Comparison of ENCODE assay signal across 28 mouse cellular contexts in the genomic region with DNA sequence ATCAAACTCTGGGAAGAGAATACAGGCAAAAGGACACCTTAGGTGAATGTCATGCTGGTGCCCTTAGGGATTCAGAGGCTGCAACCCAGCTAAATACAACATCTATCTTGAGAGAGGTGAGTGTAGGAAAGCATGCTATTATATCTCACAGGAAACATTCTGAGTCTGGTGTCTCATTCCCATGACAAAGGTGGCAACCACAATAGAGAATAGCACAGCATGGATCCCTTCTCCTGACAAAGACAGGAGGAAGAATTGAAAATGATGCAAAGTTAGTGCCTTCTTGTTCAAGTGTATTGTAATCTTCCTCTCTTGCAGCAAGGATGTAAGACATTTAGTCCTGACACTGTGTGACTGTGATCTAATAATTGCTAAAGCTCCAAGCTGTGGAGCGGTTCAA.
"Had no signal": no experiment of that assay in that cellular context is flagged by ENCODE, and none has a peak within 500 bp of the region (broad histone marks: within the 10 kb centered on the region; RNA-seq: fewer than 3 reads in every experiment).

No protein-coding gene starts in this region.

- ATAC-seq: hindbrain, embryonic 16.5 days; inflammation-experienced regulatory T-cells, adult 6 months; intestine, embryonic 15.5 days; intestine, postnatal 0 days; liver, embryonic 12.5 days had no signal

- H3K36me3 ChIP-seq: heart, embryonic 10.5 days; heart, embryonic 13.5 days; heart, embryonic 15.5 days; hindbrain, embryonic 12.5 days; intestine, embryonic 15.5 days; kidney, embryonic 15.5 days; limb, embryonic 13.5 days; limb, embryonic 15.5 days; liver, embryonic 12.5 days had no signal

- H3K4me3 ChIP-seq: gastrocnemius, adult 2 months; heart, embryonic 10.5 days; heart, embryonic 13.5 days; heart, embryonic 15.5 days; hindbrain, embryonic 12.5 days; intestine, embryonic 15.5 days; kidney, embryonic 15.5 days; limb, embryonic 13.5 days; limb, embryonic 15.5 days; liver, embryonic 12.5 days had no signal

- H3K4me2 ChIP-seq: heart, embryonic 13.5 days; heart, embryonic 15.5 days; hindbrain, embryonic 12.5 days; hindbrain, embryonic 14.5 days; intestine, embryonic 15.5 days; kidney, embryonic 15.5 days; limb, embryonic 13.5 days; limb, embryonic 15.5 days; liver, embryonic 12.5 days had no signal

- H3K9ac ChIP-seq: heart, embryonic 13.5 days; heart, embryonic 15.5 days; hindbrain, embryonic 12.5 days; hindbrain, embryonic 14.5 days; intestine, embryonic 15.5 days; kidney, embryonic 15.5 days; limb, embryonic 13.5 days; limb, embryonic 15.5 days; liver, embryonic 12.5 days; liver, embryonic 14.5 days had no signal

- H3K27me3 ChIP-seq: heart, embryonic 13.5 days; heart, embryonic 15.5 days; hindbrain, embryonic 12.5 days; intestine, embryonic 15.5 days; kidney, embryonic 15.5 days; limb, embryonic 13.5 days; limb, embryonic 15.5 days; liver, embryonic 12.5 days had no signal

- H3K4me1 ChIP-seq: heart, embryonic 10.5 days; heart, embryonic 13.5 days; heart, embryonic 15.5 days; hindbrain, embryonic 12.5 days; intestine, embryonic 15.5 days; kidney, embryonic 15.5 days; limb, embryonic 13.5 days; limb, embryonic 15.5 days; liver, embryonic 12.5 days had no signal

- DNase-seq: gastrocnemius, adult 2 months; gastrocnemius, postnatal 10 days; gastrocnemius, postnatal 25 days; heart, adult 18-20 months; heart, postnatal 14 days; heart, postnatal 36 days; kidney, adult 18-20 months; kidney, adult 9 months; kidney, postnatal 14 days; kidney, postnatal 36 days; layer of hippocampus, adult 9-11 months; layer of hippocampus, postnatal 36 days; left cerebral cortex, postnatal 4 days had no signal

- H3K27ac ChIP-seq: gastrocnemius, adult 2 months; heart, embryonic 10.5 days; heart, embryonic 13.5 days; heart, embryonic 15.5 days; hindbrain, embryonic 12.5 days; hindbrain, embryonic 14.5 days; intestine, embryonic 15.5 days; kidney, embryonic 15.5 days; kidney, postnatal 0 days; limb, embryonic 13.5 days; limb, embryonic 15.5 days; liver, embryonic 12.5 days; liver, embryonic 14.5 days had no signal

- H3K9me3 ChIP-seq: heart, embryonic 10.5 days; heart, embryonic 13.5 days; heart, embryonic 15.5 days; hindbrain, embryonic 12.5 days; intestine, embryonic 15.5 days; kidney, embryonic 15.5 days; limb, embryonic 13.5 days; limb, embryonic 15.5 days; liver, embryonic 12.5 days had no signal
